Mouse (Mus musculus) liver, postnatal 0 days (tissue): ENCODE results near the gene Fxyd7.

Source experiments
- CTCF ChIP-seq: sonication (generic); IDR thresholded peaks from 2 replicates; pipeline ENCODE4 v1.5.1; 2016; ENCODE audit warnings: antibody characterized with exemption, low read depth
- EP300 ChIP-seq: IDR thresholded peaks from 2 replicates; pipeline ENCODE4 v1.6.1; 2016; ENCODE audit warnings: antibody characterized with exemption, low read depth, mild to moderate bottlenecking

DNA sequence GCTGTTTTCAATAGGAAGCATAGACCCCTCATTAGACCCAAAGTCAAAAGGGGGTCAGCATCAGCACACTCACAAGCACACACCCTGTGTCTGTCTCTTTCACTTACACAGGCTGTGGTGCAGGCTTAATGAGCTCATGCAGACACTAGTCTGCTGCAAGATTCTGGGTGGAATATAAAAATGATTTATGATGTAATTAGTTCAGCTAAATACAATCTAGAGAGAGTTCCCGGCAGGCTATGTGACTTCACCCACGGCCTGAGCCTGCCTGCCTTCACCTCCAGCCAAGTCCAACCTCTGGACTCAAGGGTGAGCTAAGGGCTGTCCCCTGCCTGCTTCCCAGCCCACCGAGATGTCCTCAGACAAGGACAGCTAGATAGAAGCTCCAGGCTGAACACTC, 42.4 kb downstream of the Fxyd7 start:
- TF ChIP-seq EP300, result no peak
- no peak for TF ChIP-seq CTCF
